Mouse (Mus musculus) adrenal gland, postnatal 36 days (tissue): ENCODE data around the gene Taf5. TPM values are rescaled to one million over a fixed set of nuclear protein-coding genes. Genes with fewer than 3 reads are reported as not detected.

Source experiments
- DNase-seq, 2 experiments: peaks; one replicate each; pipeline ENCODE4 v3.0.0; 2021; ENCODE audit warnings: mixed read lengths in 1 of 2
- long read RNA-seq, 2 experiments: library from polyadenylated mRNA; stranded (forward); transcript quantifications; one replicate each; pipeline ENCODE4 v2.0.0; 2021; ENCODE audit warnings: borderline sequencing depth in 2 of 2
- total RNA-seq, 2 experiments: library from RNA; stranded (reverse); gene quantifications; 2 replicates each; pipeline ENCODE4 v1.2.3; 2021

The Taf5 gene
- total RNA-seq, result 1 to 10 TPM; 4.1 to 4.2 TPM
- long read RNA-seq, experiment 1, transcript Taf5-201 (11 exons, 3,260 nt), result major isoform, 6 of 13 reads
- long read RNA-seq, experiment 1, partial matches to known transcripts, result 5 of 13 reads
- long read RNA-seq, experiment 1, other reads (novel, unspliced or antisense), result 2 of 13 reads
- long read RNA-seq, experiment 2, partial matches to known transcripts, result 1 of 2 reads
- long read RNA-seq, experiment 2, other reads (novel, unspliced or antisense), result 0 of 2 reads

DNA sequence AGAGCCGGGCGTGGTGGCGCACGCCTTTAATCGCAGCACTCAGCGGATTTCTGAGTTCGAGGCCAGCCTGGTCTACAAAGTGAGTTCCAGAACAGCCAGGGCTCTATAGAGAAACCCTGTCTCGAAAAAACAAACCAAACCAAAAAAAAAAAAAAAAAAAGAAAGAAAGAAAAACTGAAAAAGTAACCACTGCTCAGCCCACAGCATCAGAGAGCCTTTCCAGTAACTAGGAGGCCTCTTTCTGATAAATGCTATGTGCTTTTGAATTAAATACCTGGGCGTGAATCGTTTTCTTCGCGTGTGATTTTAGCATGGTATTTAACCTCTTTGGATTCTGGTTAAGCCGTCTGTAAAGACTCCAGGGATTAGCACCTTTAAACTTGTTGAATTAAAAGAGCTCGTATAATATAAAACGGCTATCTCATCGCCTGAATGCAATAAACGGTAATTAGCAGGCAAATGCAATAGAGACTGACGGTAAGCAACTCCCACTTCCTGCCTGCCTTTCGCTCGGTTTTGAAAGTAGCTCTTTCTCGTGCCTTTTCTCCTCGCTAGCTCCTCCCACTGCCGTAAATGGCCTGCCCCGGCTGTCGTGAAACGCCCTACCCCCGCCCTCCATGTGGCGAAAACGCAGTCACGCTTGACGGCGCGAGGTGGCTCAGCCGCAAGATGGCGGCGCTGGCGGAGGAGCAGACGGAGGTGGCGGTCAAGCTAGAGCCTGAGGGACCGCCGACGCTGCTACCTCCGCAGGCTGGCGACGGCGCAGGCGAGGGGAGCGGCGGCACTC, at the start of gene Taf5:
Gene Taf5, plus strand, starts transcription at position 651 of the 787 bp plus-strand sequence.
- peak; percentile 98 for DNase-seq

DNA sequence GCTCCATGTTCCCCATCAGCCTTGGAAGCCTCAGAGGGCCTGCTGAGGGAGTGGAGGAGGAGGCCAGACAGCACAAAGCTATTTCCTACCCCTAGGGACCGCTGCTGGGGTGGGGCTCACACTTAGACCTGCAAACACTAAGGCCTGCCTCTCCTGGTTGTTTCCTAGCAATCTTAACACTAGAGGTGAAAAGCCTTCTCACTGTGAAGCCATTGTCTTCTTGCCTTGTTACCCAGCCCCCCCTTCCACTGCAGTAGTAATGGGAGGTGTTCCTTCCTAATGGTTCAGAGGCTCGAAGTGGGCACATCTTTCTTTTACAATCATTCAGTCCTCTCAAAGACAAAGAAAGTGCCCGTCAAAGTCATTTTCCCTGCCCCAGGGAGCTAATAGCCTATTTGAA, 49.7 kb upstream of the Taf5 start:
- DNase-seq, result no peak

DNA sequence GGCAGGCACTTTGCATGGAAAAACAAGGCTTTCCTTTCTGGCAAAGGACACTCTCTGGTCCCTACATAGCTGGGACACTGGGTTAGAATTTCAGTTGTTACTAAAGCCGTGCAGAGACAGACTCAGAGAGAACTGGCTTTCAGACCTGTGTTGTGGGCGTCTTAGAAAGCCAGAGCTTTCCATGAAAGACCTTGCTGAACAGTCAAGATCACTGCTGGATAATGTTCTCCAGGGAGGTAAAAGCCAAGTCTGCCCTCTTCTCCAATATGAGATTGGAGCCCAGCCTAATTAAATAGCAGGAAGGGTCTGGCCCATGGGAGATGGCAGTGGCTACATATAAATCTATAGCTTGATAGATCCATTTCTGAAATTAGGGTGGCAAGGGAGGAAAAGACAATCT, 49.2 kb upstream of the Taf5 start:
- DNase-seq, result no peak

- DNase-seq, result no peak
Observed at GRCm38 (mm10) chr19:47019326-47019725, 48.2 kb upstream of the Taf5 start.

- DNase-seq, result no peak
Observed at GRCm38 (mm10) chr19:47022709-47023108, 44.8 kb upstream of the Taf5 start.

- no peak for DNase-seq
Observed at GRCm38 (mm10) chr19:47023546-47023945, 44.0 kb upstream of the Taf5 start.

DNA sequence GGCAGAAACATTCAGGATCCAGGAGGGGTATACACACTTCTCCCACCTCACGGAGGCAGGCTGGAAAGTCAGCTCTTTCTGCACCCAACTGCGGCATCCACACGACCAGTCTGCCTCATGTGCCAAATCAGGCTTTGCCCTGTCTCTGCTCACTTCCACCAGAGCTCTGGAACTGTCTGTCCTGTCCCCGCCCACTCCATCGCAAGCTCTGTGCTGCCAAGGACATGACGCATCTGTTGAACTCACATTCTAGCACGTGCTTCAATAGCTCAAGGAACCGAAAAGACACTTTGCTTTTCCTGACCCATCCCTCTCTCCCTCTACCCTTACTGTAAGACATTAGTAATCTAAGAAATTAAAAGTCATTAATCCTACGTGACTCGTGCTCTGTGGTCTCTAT, 42.6 kb upstream of the Taf5 start:
- peak; percentile 51 to 64 for DNase-seq

DNA sequence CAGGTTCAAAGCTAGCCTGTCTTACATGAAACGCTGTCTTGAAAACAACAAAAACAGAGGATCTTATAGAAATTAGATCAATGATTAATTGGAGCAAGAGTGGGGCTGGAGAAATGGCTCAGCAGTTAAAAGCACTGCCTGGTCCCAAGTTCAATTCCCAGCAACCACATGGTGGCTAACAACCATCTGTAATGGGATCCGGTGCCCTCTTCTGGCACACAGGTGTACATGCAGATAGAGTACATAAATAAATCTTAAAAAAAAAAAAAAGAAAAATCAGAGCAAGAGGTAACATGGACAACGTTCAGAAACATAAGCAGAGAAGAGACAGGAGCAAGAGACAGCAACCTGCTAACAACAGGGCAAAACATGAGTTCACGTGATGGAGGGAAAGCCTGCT, 41.0 kb upstream of the Taf5 start:
- DNase-seq, result no peak

GRCm38 (mm10) chr19:47029796-47030195, 37.8 kb upstream of the Taf5 start:
- DNase-seq, result no peak

- no peak for DNase-seq
Observed at GRCm38 (mm10) chr19:47031770-47032169, 35.8 kb upstream of the Taf5 start.

DNA sequence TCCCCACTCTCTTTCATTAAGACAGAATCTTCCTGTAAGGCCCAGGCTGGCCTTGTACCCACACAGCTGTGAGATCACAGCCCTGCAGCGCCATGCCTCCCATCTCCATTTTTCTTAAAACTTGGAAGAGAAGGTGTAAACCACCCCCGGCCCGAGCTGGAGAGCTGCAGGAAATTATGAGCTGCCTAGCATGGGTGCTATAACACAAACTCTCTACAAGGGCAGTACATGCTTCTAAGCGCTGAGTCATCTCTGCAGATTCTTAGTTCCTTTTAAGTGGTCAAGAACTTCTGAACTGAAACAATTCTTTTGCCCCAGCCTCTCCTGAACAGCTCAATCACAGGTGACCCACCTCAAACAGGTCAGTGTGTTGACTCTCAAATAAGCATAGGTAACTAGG, 32.6 kb upstream of the Taf5 start:
- DNase-seq, result no peak

DNA sequence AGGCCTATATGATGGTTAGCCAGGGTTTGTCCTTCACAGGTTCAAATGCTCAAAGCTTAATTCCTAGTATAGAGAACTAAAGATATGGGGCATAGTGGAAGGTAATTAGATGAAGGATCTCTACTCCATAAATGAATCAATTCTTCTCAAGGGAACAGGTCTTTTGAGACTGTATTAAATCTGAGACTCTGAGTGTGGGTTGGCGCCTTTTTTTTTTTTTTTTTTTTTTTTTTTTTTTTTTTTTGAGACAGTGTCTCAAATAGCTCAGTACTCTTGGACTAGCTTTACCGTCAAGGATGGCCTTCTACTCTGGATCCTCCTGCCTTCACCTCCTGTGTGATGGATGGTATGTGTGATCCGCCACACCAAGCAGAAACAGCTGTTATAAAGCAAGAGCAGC, 30.9 kb upstream of the Taf5 start:
- no peak for DNase-seq

DNA sequence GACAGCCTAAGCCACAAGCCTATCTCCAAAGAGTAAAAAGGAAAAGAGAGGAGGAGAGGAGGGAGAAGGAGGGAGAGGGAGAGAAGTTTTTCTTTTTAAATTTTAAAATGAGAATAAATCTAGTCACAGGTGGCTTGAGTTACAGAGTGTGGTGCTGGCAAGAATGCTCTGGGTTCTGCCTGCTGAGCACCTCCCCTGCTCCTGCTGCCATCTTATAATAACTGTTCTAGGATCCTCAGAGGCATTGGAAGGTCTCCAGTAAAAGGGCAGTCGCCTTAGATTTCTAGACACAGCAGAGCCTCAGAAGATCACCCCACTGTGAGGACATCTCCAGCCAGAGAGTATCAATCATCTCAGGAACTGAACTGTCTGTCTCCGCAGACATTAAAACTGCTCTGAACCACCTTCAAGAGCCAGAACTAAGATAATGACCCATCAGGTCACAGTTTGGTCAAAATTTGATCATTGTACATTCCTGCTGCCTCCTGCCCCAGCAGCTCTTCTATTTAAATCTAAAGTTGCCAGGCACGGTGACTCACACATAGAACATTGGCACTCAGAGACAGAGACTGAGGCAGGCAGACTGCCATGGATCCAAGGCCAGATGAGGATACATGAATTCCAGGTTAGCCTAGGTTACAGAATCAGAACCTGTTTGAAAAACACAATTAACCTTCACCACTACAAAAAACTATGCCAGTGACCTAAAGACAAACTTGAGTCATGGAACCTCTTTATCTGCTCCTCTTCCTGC, 26.6 kb upstream of the Taf5 start:
- DNase-seq, result peak; percentile 74 to 78

DNA sequence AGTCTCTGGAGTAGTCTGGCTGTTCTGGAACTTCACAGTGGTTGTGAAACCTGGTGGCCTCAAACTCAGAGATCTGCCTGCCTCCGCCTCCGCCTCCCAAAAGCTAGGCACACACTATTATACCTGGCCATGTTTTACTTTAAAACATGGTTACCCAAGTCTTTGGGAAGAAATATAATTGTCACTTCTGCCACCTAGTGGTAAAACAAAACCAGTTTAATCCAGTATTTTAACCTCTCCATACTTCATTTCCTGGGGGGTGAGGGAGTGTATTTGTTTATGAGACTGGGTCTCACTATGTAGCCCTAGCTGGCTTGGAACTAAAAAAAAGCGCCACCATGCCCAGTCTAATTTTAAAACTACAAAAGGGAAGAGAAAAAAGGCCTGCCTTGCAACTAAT, 23.9 kb upstream of the Taf5 start:
- no peak for DNase-seq

GRCm38 (mm10) chr19:47046343-47046742, 21.2 kb upstream of the Taf5 start:
- no peak for DNase-seq

- peak; percentile 59 to 76 for DNase-seq
Observed at GRCm38 (mm10) chr19:47047236-47047833, 20.2 kb upstream of the Taf5 start.

DNA sequence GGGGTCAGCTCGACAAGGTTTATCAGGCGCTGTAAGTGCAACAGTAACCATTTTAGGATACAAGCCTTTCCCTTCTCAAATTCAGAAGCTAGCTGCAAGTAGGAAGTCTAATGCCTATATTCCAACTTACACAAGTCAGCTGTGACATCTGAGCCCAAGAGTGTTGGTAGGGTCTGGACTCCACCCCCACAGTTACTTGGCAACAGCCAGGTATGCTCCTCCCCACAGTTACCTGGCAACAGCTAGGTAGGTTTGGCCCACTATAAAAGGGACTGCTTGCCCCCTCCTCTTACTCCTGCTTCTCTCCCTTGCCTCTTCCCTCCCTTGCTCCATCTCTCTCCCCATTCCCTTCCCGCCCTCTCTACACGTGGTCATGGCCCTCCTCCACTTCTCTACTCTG, 18.5 kb upstream of the Taf5 start:
- DNase-seq, result no peak

DNA sequence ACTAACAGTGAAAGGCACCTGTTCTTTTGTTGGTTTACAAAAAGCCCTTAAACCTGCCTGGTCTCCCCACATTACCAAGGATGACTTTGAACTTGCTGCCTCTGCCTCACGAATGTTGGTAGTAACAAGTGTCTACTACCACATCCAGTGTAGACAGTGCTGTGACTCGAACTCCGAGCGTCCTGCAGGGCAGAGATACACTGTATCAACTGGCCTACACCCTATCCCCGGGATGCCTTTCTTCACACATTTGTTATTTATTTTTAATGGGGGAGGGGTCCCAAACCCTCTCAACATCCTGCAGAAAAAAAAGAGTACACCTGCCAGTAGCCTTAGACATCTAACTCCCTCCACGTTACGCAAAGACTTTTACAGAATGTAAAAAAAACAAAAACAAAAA, 17.7 kb upstream of the Taf5 start:
- no peak for DNase-seq

- peak; percentile 86 to 89 for DNase-seq
Observed at GRCm38 (mm10) chr19:47050271-47051032, 17.1 kb upstream of the Taf5 start, which contains the start of gene Pcgf6. TSS of gene Pcgf6 (minus strand) at chr19:47050906.

- no peak for DNase-seq
Observed at GRCm38 (mm10) chr19:47052927-47053326, 14.6 kb upstream of the Taf5 start.

DNA sequence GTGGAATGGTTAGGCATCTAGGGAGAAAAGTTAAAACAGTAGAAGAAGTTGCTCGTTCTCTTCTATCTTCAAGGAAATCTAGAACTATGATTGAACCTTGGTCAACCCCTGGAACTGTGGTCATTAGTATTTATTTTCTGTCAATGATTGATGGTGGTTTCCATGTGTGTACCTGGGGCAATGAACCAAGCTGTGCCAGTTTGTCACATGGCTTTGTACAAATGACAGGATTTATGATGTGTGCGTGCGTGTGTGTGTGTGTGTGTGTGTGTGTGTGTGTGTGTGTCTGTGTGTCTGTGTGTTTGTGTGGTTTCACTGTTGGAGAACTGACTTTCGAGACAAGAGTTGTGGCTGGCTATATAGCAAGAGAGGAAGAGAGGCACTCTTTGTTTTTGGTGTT, 14.1 kb upstream of the Taf5 start:
- no peak for DNase-seq

DNA sequence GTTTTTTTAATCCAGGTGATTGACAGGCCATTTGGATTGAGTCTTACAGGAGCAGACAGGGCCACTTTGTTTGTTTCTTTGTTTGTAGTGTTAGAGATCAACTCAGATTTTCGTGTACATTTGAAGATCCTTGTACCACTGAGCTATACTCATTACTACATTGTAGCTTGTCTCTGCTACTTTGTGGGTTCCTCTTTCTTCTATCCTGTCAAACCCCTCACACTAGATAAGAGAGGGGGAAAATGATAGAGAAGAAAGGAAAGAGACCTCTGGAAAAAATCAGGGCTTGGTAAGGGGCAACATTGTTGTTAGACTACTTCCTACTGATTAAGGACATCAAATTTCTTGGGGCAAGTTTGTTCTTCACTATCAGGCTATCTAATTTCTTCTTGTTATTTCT, 9.9 kb upstream of the Taf5 start:
- no peak for DNase-seq
